Mouse (Mus musculus) central nervous system, embryonic 14 days (tissue): Measurements from ENCODE around the gene Rap1gds1. TPM values are rescaled to one million over a fixed set of nuclear protein-coding genes. Genes with fewer than 3 reads are reported as not detected.

Experiments used
- polyA plus RNA-seq: library from polyadenylated mRNA; depleted of rRNA; stranded (reverse); fragments of >200 nt; gene quantifications from 2 replicates; pipeline ENCODE4 v1.2.3, GENCODE M21; 2012; rRNA removed

Gene Rap1gds1
- polyA plus RNA-seq, result 40.0 and 46.7 TPM in 2 replicates

DNA sequence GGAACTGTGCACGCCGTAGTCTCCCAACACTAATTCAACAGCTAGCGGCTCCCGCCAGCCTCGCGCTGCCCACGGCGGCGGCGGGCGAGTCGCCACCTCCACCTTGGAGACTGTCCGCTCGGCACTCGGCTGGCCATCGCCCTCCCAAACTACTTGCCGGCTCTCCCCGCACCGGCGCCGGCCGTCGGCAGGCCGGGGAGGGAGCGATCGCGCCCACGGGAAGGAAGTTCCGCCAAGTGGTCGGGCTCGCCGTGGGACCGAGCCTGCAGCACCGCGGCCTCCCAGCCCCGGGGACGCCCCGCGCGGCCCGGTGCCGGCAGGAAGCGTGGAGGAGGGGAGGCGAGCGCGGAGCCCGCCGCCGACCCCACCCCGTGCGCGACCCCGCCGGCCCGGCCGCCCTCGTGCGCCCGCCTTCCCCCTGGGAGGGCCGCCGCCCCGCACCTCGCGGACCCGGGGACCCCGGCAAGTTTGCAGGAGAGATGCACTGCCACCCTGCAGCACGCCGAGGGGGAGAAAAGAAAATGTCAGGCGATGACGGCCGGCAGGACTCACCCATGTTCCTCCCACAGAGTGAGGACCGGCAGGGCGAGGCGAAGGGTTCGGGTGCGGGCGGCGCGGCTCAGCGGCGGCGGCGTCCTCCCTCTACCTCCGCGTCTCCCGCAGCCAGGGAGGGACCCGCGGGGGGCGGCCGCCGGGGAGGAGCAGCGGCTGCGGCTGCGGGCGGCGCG, at the start of gene Rap1gds1:
Rap1gds1 (minus strand) TSS at position 718 of the 728 bp plus-strand sequence.

Other genes starting within 250 kb of the Rap1gds1 start
- gene Stpg2, start 130.5 kb upstream of the Rap1gds1 start, polyA plus RNA-seq, result 0.06 and 0.09 TPM in 2 replicates